Mouse (Mus musculus) limb, embryonic 11.5 days (tissue): Measurements from ENCODE around the gene Ddx39. TPM values are rescaled to one million over a fixed set of nuclear protein-coding genes. Genes with fewer than 3 reads are reported as not detected.
A peak's percentile ranks its signal among the peaks of the same experiment; 100 is the strongest.

Source experiments
- ATAC-seq: fragments of 200-750 bp; cut with Nextera tagmentation; 2 replicates; pipeline ENCODE4 v1.8.0; 2017; ENCODE audit warnings: low read depth; ENCODE audit not compliant: insufficient number of reproducible peaks, low FRiP score, low TSS enrichment
- DNase-seq: peaks from one replicate; pipeline ENCODE4 v3.0.0-alpha.2; 2015; ENCODE audit warnings: low spot score
- H3K27ac ChIP-seq: fragments of 300-500 bp; sonication (generic); replicated peaks from 2 replicates; pipeline ENCODE4 v1.5.1; 2014; ENCODE audit warnings: low read depth, mild to moderate bottlenecking, low read length
- H3K27me3 ChIP-seq: fragments of 300-500 bp; sonication (generic); 2 replicates; pipeline ENCODE4 v1.6.1; 2014; ENCODE audit warnings: mild to moderate bottlenecking, low read length, mixed read lengths; ENCODE audit not compliant: control insufficient read depth, insufficient read depth
- H3K36me3 ChIP-seq: fragments of 300-500 bp; sonication (generic); 2 replicates; pipeline ENCODE4 v1.6.1; 2014; ENCODE audit warnings: mild to moderate bottlenecking, low read length, moderate library complexity, mixed read lengths; ENCODE audit not compliant: control insufficient read depth, insufficient read depth
- H3K4me1 ChIP-seq: fragments of 300-500 bp; sonication (generic); 2 replicates; pipeline ENCODE4 v1.6.1; 2014; ENCODE audit warnings: low read length, mixed read lengths; ENCODE audit not compliant: control insufficient read depth, insufficient read depth
- H3K4me2 ChIP-seq: fragments of 300-500 bp; sonication (generic); 2 replicates; pipeline ENCODE4 v1.6.1; 2014; ENCODE audit warnings: low read depth, mild to moderate bottlenecking, moderate library complexity; ENCODE audit not compliant: severe bottlenecking
- H3K4me3 ChIP-seq: fragments of 300-500 bp; sonication (generic); 2 replicates; pipeline ENCODE4 v1.5.1; 2014; ENCODE audit warnings: low read depth, low read length
- H3K9ac ChIP-seq: fragments of 300-500 bp; sonication (generic); 2 replicates; pipeline ENCODE4 v1.6.1; 2014; ENCODE audit warnings: mild to moderate bottlenecking, low read length
- H3K9me3 ChIP-seq: fragments of 300-500 bp; sonication (generic); 2 replicates; pipeline ENCODE4 v1.6.1; 2016; ENCODE audit warnings: low read length; ENCODE audit not compliant: control insufficient read depth
- WGBS: fragments of 180-500 bp; shearing (Covaris S2); extraction: QIAGEN DNeasy Blood & Tissue Kit; methylation state at CpG from one replicate; pipeline ENCODE4 v1.1.7; 2014; 5-methylcytosine and 5-hydroxymethylcytosine counted together
- polyA plus RNA-seq: library from polyadenylated mRNA; unstranded; fragments of >200 nt; fragmentation: Nextera tagmentation; extraction: Ambion mirVana; gene quantifications from 2 replicates; pipeline ENCODE4 v1.2.1, GENCODE M21; 2014

Gene Ddx39
- polyA plus RNA-seq, result 210 and 215 TPM in 2 replicates

GRCm38 (mm10) chr8:83715031-83715690, at the start of gene Ddx39:
Gene Ddx39, plus strand, starts transcription at chr8:83715177.
- Histone ChIP-seq H3K4me3 (peak within 1 kb of the TSS; percentile 83), H3K9ac (peak within 1 kb of the TSS; percentile 77), H3K27me3 (no peaks in the 10 kb centered on the region), H3K9me3 (no peaks in the 10 kb centered on the region), H3K36me3 (peaks cover 3% of the 10 kb centered on the region), H3K4me1 (peaks cover 8% of the 10 kb centered on the region), H3K4me2 (peak within 1 kb of the TSS; percentile 74), H3K27ac (peak within 1 kb of the TSS; percentile 53)
- DNase-seq, result peak; percentile 93
- under 1% methylated on average over 52 of the region's 63 CpGs for WGBS
- ATAC-seq, result peak; percentile 99

- H3K27ac ChIP-seq, result no peak within 1 kb of the TSS
- no peak within 1 kb of the TSS for H3K9ac ChIP-seq
- no peak for ATAC-seq
- peaks cover 25% of the 10 kb centered on the region for H3K4me1 ChIP-seq
- 44% methylated on average over 14 of the region's 14 CpGs for WGBS
- peaks cover 6% of the 10 kb centered on the region; the same call in 1 of the 2 replicates for H3K36me3 ChIP-seq
- peaks cover 7% of the 10 kb centered on the region; the same call in 1 of the 2 replicates for H3K27me3 ChIP-seq
- no peaks in the 10 kb centered on the region for H3K9me3 ChIP-seq
- no peak within 1 kb of the TSS for H3K4me3 ChIP-seq
- H3K4me2 ChIP-seq, result no peak within 1 kb of the TSS; the same call in 1 of the 2 replicates
- no peak for DNase-seq
Observed at GRCm38 (mm10) chr8:83665969-83666865, 48.8 kb upstream of the Ddx39 start, which contains the start of gene Ptger1. Gene Ptger1, plus strand, starts transcription at chr8:83666678.

GRCm38 (mm10) chr8:83666866-83667234, 48.1 kb upstream of the Ddx39 start:
- Histone ChIP-seq H3K9me3 (no peaks in the 10 kb centered on the region), H3K27me3 (peaks cover 7% of the 10 kb centered on the region; the same call in 1 of the 2 replicates), H3K36me3 (peaks cover 9% of the 10 kb centered on the region; the same call in 1 of the 2 replicates), H3K4me3 (no peak overlapping the region), H3K9ac (no peak overlapping the region), H3K27ac (no peak overlapping the region), H3K4me2 (no peak overlapping the region), H3K4me1 (peaks cover 19% of the 10 kb centered on the region; the same call in 1 of the 2 replicates)
- ATAC-seq, result no peak
- 91% methylated on average over 3 of the region's 3 CpGs for WGBS
- DNase-seq, result no peak

GRCm38 (mm10) chr8:83667526-83667925, 47.5 kb upstream of the Ddx39 start:
- no peak for DNase-seq
- WGBS, result 82% methylated on average over 10 of the region's 10 CpGs
- H3K9me3 ChIP-seq, result no peaks in the 10 kb centered on the region
- H3K36me3 ChIP-seq, result peaks cover 14% of the 10 kb centered on the region; the same call in 1 of the 2 replicates
- peaks cover 7% of the 10 kb centered on the region; the same call in 1 of the 2 replicates for H3K27me3 ChIP-seq
- peaks cover 12% of the 10 kb centered on the region; the same call in 1 of the 2 replicates for H3K4me1 ChIP-seq
- H3K27ac ChIP-seq, result no peak overlapping the region
- no peak overlapping the region for H3K9ac ChIP-seq
- no peak for ATAC-seq
- H3K4me3 ChIP-seq, result no peak overlapping the region
- peak overlapping the region; percentile 73; the same call in 1 of the 2 replicates for H3K4me2 ChIP-seq

- Histone ChIP-seq H3K4me3 (peak overlapping the region; percentile 28), H3K27ac (no peak overlapping the region), H3K9me3 (no peaks in the 10 kb centered on the region), H3K27me3 (peaks cover 7% of the 10 kb centered on the region; the same call in 1 of the 2 replicates), H3K4me1 (peaks cover 11% of the 10 kb centered on the region; the same call in 1 of the 2 replicates), H3K4me2 (peak overlapping the region; percentile 73), H3K9ac (peak overlapping the region; percentile 63), H3K36me3 (peaks cover 14% of the 10 kb centered on the region; the same call in 1 of the 2 replicates)
- DNase-seq (peak; percentile 89), ATAC-seq (peak; percentile 36; the same call in 1 of the 2 replicates)
- 22% methylated on average over 80 of the region's 80 CpGs for WGBS
Observed at GRCm38 (mm10) chr8:83668010-83668916, 46.7 kb upstream of the Ddx39 start.

- peaks cover 11% of the 10 kb centered on the region; the same call in 1 of the 2 replicates for H3K4me1 ChIP-seq
- no peak overlapping the region for H3K27ac ChIP-seq
- no peaks in the 10 kb centered on the region for H3K9me3 ChIP-seq
- H3K4me2 ChIP-seq, result no peak overlapping the region
- H3K27me3 ChIP-seq, result peaks cover 7% of the 10 kb centered on the region; the same call in 1 of the 2 replicates
- DNase-seq (no peak), ATAC-seq (0 out of 2 replicates have a peak, but pooled peaks have one; percentile 2)
- peaks cover 19% of the 10 kb centered on the region for H3K36me3 ChIP-seq
- WGBS, result 80% methylated on average over 16 of the region's 16 CpGs
- H3K4me3 ChIP-seq, result no peak overlapping the region
- H3K9ac ChIP-seq, result no peak overlapping the region
Observed at GRCm38 (mm10) chr8:83669013-83669412, 46.0 kb upstream of the Ddx39 start.

- DNase-seq, result no peak
- H3K27me3 ChIP-seq, result peaks cover 4% of the 10 kb centered on the region; the same call in 1 of the 2 replicates
- no peak overlapping the region for H3K9ac ChIP-seq
- no peak for ATAC-seq
- no peak overlapping the region for H3K4me2 ChIP-seq
- no peak overlapping the region for H3K27ac ChIP-seq
- 56% methylated on average over 5 of the region's 5 CpGs for WGBS
- peaks cover 23% of the 10 kb centered on the region for H3K36me3 ChIP-seq
- H3K4me3 ChIP-seq, result no peak overlapping the region
- H3K9me3 ChIP-seq, result no peaks in the 10 kb centered on the region
- peaks cover 6% of the 10 kb centered on the region; the same call in 1 of the 2 replicates for H3K4me1 ChIP-seq
Observed at GRCm38 (mm10) chr8:83672936-83673335, 42.0 kb upstream of the Ddx39 start.
